Mouse (Mus musculus) midbrain, embryonic 15.5 days (tissue): ENCODE data around the gene Vat1. TPM values are rescaled to one million over a fixed set of nuclear protein-coding genes. Genes with fewer than 3 reads are reported as not detected.

ENCODE experiments used
- ATAC-seq: fragments of 200-750 bp; cut with Nextera tagmentation; replicated peaks from 2 replicates; pipeline ENCODE4 v1.8.0; 2017; ENCODE audit warnings: moderate TSS enrichment
- H3K27ac ChIP-seq: fragments of 300-500 bp; sonication (generic); 2 replicates; pipeline ENCODE4 v1.5.1; 2015; ENCODE audit warnings: mild to moderate bottlenecking, inconsistent platforms
- H3K27me3 ChIP-seq: fragments of 300-500 bp; sonication (generic); replicated peaks from 2 replicates; pipeline ENCODE4 v1.6.1; 2015; ENCODE audit warnings: inconsistent platforms
- H3K36me3 ChIP-seq: fragments of 300-500 bp; sonication (generic); replicated peaks from 2 replicates; pipeline ENCODE4 v1.6.1; 2015; ENCODE audit warnings: inconsistent platforms
- H3K4me1 ChIP-seq: fragments of 300-500 bp; sonication (generic); 2 replicates; pipeline ENCODE4 v1.6.1; 2015; ENCODE audit warnings: inconsistent platforms
- H3K4me2 ChIP-seq: fragments of 300-500 bp; sonication (generic); 2 replicates; pipeline ENCODE4 v1.6.1; 2015; ENCODE audit warnings: inconsistent platforms, mild to moderate bottlenecking, moderate library complexity
- H3K4me3 ChIP-seq: fragments of 300-500 bp; sonication (generic); 2 replicates; pipeline ENCODE4 v1.5.1; 2015; ENCODE audit warnings: mild to moderate bottlenecking, inconsistent platforms
- H3K9ac ChIP-seq: fragments of 300-500 bp; sonication (generic); 2 replicates; pipeline ENCODE4 v1.6.1; 2015; ENCODE audit warnings: mild to moderate bottlenecking, inconsistent platforms
- H3K9me3 ChIP-seq: fragments of 300-500 bp; sonication (generic); 2 replicates; pipeline ENCODE4 v1.6.1; 2016; ENCODE audit warnings: inconsistent platforms
- WGBS: fragments of 180-500 bp; shearing (Covaris S2); methylation state at CpG from one replicate; pipeline ENCODE4 v1.1.7; 2015; ENCODE audit warnings: mixed read lengths; 5-methylcytosine and 5-hydroxymethylcytosine counted together
- polyA plus RNA-seq: library from polyadenylated mRNA; unstranded; fragments of >200 nt; fragmentation: Nextera tagmentation; extraction: Ambion mirVana; gene quantifications from 2 replicates; pipeline ENCODE4 v1.2.1, GENCODE M21; 2015

Vat1 gene
- polyA plus RNA-seq = 128 and 133 TPM in 2 replicates

DNA sequence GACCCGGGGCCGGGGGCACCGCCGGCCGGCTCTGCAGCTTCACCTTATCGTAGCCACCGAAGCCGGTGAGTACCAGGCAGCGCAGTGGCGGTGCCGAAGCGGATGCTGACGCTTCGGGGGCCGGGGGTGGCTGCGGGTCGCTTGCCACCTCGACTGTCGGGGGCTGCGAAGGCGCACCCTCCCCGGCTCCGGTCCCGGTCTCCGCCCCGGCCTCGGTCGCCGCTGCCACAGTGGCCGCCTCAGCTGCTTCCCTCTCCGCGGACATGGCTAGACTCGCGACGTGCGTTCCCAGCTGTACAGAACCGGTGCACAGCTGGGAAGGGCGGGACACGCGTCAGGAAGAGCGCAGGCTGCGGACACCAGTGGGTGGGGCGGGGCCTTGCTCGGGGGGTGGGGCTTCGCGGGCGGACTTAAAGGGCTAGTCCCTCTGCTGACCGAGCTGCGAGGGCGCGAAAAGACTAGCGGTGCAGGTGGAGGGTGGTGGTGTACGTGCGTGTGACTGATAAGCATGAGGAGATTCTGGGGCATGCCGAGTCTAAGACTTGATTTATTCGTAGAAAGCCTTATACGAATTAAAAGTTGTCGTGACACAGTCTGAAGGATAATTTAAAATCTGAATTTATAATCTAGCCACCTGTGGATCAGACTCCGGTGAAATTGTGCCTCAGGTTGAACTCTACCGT lies at the start of gene Vat1:
Gene Vat1, minus strand, starts transcription at position 362 of the 683 bp plus-strand sequence.
- Histone ChIP-seq H3K9me3 (no peaks in the 10 kb centered on the region), H3K4me2 (peak within 1 kb of the TSS; percentile 86), H3K36me3 (peaks cover 16% of the 10 kb centered on the region), H3K4me1 (peaks cover 62% of the 10 kb centered on the region), H3K27me3 (no peaks in the 10 kb centered on the region), H3K9ac (peak within 1 kb of the TSS; percentile 80), H3K27ac (peak within 1 kb of the TSS; percentile 90), H3K4me3 (peak within 1 kb of the TSS; percentile 69)
- ATAC-seq = peak; percentile 76
- WGBS = 2% methylated on average over 60 of the region's 60 CpGs

- no peaks in the 10 kb centered on the region for H3K27me3 ChIP-seq
- no peak for ATAC-seq
- no peak overlapping the region for H3K4me2 ChIP-seq
- no peak overlapping the region for H3K4me3 ChIP-seq
- H3K27ac ChIP-seq = no peak overlapping the region
- H3K36me3 ChIP-seq = no peaks in the 10 kb centered on the region
- H3K9me3 ChIP-seq = no peaks in the 10 kb centered on the region
- WGBS = 94% methylated on average over 7 of the region's 7 CpGs
- H3K9ac ChIP-seq = no peak overlapping the region
- no peaks in the 10 kb centered on the region for H3K4me1 ChIP-seq
Measured at GRCm38 (mm10) chr11:101507090-101507489, 41.1 kb upstream of the Vat1 start.

DNA sequence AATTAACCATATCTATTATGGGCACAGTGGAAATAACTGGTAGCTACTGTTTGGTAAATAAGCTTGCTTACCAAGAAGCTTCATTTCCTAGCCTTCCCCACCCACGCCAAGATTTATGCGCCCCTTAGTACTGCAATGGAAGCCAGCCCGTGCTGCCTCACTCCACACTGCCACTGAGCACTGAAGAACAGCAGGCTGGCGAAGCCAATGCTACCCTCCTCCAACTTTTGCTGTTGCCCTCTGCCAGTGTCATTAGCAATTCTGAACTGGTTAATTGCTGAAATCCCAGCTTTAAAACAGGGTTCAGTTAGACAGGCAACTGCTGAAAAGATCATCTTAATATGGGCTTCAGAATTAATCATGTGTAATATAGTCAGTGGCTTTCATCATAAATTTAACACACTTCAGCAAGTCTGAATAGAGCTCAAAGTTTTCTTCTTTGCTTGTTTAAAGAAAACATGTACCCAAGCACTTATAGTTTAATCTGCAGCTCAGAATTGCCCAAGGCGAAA lies 40.3 kb upstream of the Vat1 start:
- no peaks in the 10 kb centered on the region for H3K9me3 ChIP-seq
- 82% methylated on average over 5 of the region's 5 CpGs for WGBS
- H3K4me1 ChIP-seq = no peaks in the 10 kb centered on the region
- no peak overlapping the region for H3K9ac ChIP-seq
- no peak overlapping the region for H3K27ac ChIP-seq
- no peak overlapping the region for H3K4me2 ChIP-seq
- no peaks in the 10 kb centered on the region for H3K36me3 ChIP-seq
- ATAC-seq = no peak
- H3K4me3 ChIP-seq = no peak overlapping the region
- no peaks in the 10 kb centered on the region for H3K27me3 ChIP-seq

DNA sequence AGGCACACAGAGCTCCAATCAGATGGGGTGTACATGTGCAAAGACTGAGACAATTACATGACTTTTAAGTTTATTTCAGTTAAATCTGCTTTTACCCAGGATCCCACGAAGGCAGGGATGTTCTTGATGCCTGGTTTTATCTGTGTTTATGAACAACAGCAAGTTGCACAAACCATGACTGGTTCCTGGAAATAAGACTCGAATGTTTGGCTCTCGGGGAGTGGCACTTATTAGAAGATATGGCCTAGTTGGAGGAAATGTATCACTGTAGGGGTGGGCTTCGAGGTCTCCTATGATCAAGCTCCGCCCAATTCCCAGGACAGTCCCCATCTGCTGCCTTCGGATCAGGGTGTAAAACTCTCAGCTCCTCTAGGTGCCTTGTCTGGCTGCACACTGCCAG lies 20.1 kb upstream of the Vat1 start:
- peaks cover 7% of the 10 kb centered on the region for H3K4me1 ChIP-seq
- no peaks in the 10 kb centered on the region for H3K36me3 ChIP-seq
- 74% methylated on average over 6 of the region's 6 CpGs for WGBS
- H3K4me3 ChIP-seq = no peak overlapping the region
- H3K27me3 ChIP-seq = no peaks in the 10 kb centered on the region
- no peak overlapping the region for H3K4me2 ChIP-seq
- H3K9me3 ChIP-seq = no peaks in the 10 kb centered on the region
- H3K27ac ChIP-seq = peak overlapping the region; percentile 67
- ATAC-seq = no peak
- no peak overlapping the region for H3K9ac ChIP-seq

GRCm38 (mm10) chr11:101485509-101486028 lies 19.5 kb upstream of the Vat1 start:
- Histone ChIP-seq H3K9me3 (no peaks in the 10 kb centered on the region), H3K36me3 (no peaks in the 10 kb centered on the region), H3K4me2 (no peak overlapping the region), H3K4me1 (peaks cover 7% of the 10 kb centered on the region), H3K9ac (peak overlapping the region; percentile 12; the same call in 1 of the 2 replicates), H3K4me3 (no peak overlapping the region), H3K27me3 (no peaks in the 10 kb centered on the region), H3K27ac (peak overlapping the region; percentile 67)
- no peak for ATAC-seq
- 35% methylated on average over 6 of the region's 6 CpGs for WGBS

GRCm38 (mm10) chr11:101484814-101485213 lies 18.8 kb upstream of the Vat1 start:
- Histone ChIP-seq H3K4me3 (no peak overlapping the region), H3K9ac (no peak overlapping the region), H3K36me3 (no peaks in the 10 kb centered on the region), H3K4me1 (peaks cover 9% of the 10 kb centered on the region), H3K9me3 (no peaks in the 10 kb centered on the region), H3K27me3 (no peaks in the 10 kb centered on the region), H3K27ac (no peak overlapping the region; the same call in 1 of the 2 replicates), H3K4me2 (no peak overlapping the region)
- no peak for ATAC-seq
- 87% methylated on average over 7 of the region's 7 CpGs for WGBS

GRCm38 (mm10) chr11:101484245-101484644 lies 18.2 kb upstream of the Vat1 start:
- no peak overlapping the region for H3K9ac ChIP-seq
- no peaks in the 10 kb centered on the region for H3K9me3 ChIP-seq
- H3K4me2 ChIP-seq = no peak overlapping the region
- H3K27me3 ChIP-seq = no peaks in the 10 kb centered on the region
- peaks cover 15% of the 10 kb centered on the region for H3K4me1 ChIP-seq
- H3K36me3 ChIP-seq = no peaks in the 10 kb centered on the region
- no peak overlapping the region for H3K27ac ChIP-seq
- ATAC-seq = no peak
- no peak overlapping the region for H3K4me3 ChIP-seq
- 66% methylated on average over 6 of the region's 6 CpGs for WGBS

DNA sequence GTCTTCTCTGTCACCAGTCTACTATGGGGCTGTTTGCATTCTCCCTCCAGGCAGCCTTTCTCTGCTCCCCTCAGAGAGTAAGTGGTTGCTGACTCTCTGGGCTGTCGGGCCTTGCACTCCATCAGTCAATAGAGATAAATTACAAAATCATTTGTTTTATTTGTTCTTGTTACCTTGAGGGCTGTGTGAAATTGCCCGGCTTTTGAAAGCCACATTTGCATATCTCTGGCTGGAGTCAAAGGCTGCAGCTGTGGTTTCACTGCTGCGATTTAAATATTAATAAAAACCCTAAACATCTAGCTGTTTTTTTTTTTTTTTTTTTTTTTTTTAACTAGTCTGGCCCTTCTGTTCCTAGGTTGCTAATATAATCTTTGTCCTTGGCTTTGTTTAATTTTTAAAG lies 17.8 kb upstream of the Vat1 start:
- H3K9ac ChIP-seq = no peak overlapping the region
- H3K27ac ChIP-seq = peak overlapping the region; percentile 61
- H3K4me2 ChIP-seq = no peak overlapping the region
- ATAC-seq = no peak
- WGBS = 17% methylated on average over 3 of the region's 3 CpGs
- H3K4me1 ChIP-seq = peaks cover 19% of the 10 kb centered on the region
- no peak overlapping the region for H3K4me3 ChIP-seq
- no peaks in the 10 kb centered on the region for H3K27me3 ChIP-seq
- no peaks in the 10 kb centered on the region for H3K36me3 ChIP-seq
- H3K9me3 ChIP-seq = no peaks in the 10 kb centered on the region

DNA sequence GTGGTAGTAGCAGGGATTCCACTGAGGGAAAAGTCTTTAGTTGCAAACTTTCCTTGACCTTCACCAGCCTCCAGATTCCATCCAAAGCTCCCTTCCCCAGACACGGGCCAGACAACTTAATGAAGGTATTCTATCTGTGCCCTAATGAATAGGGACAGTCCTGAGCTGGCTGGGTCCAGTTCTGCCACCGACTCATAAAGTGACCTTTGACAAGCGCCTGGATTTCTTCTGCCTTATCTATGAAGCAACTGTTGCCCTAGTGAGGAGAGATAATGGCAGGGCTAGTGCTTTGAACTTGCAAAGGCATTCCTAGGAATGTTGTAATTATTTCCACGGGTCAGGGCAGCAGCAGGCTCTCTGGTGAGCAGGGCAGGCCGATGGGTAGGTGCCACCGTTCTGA lies 14.9 kb upstream of the Vat1 start:
- WGBS = 70% methylated on average over 6 of the region's 6 CpGs
- peaks cover 29% of the 10 kb centered on the region for H3K4me1 ChIP-seq
- H3K27me3 ChIP-seq = no peaks in the 10 kb centered on the region
- H3K4me3 ChIP-seq = no peak overlapping the region
- ATAC-seq = no peak
- no peak overlapping the region for H3K27ac ChIP-seq
- no peaks in the 10 kb centered on the region for H3K9me3 ChIP-seq
- no peak overlapping the region for H3K9ac ChIP-seq
- H3K4me2 ChIP-seq = no peak overlapping the region
- H3K36me3 ChIP-seq = no peaks in the 10 kb centered on the region

DNA sequence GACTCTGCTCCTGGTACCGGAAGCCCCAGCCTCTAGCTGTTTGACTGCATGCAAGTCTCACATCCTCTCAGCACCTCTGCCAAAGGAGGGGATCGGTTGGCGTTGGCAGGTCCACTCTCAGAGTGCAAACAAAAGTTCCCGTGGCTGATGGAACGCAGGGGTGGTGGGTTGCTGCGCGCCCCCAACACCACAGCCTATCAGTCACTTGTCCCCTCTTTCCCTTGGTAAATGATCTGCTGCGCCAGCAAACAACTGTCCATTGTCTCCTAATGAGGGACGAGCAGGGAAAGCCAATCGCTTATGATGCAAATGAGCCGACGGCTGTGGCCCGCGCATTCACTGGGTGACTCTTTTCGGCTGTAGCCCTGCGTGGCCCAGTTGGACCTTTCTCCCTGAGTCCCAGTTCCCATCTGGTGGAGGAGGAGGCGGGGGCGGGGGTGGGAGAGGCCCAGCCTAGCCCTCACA lies 13.2 kb upstream of the Vat1 start:
- peak overlapping the region; percentile 40 for H3K27ac ChIP-seq
- no peak overlapping the region for H3K9ac ChIP-seq
- H3K4me1 ChIP-seq = peaks cover 29% of the 10 kb centered on the region
- H3K4me3 ChIP-seq = no peak overlapping the region
- H3K9me3 ChIP-seq = no peaks in the 10 kb centered on the region
- H3K36me3 ChIP-seq = no peaks in the 10 kb centered on the region
- WGBS = 2% methylated on average over 18 of the region's 18 CpGs
- no peak; the same call in 1 of the 2 replicates for ATAC-seq
- no peaks in the 10 kb centered on the region for H3K27me3 ChIP-seq
- H3K4me2 ChIP-seq = peak overlapping the region; percentile 41

- ATAC-seq = peak; percentile 76
- H3K9me3 ChIP-seq = no peaks in the 10 kb centered on the region
- no peak overlapping the region for H3K4me2 ChIP-seq
- H3K4me3 ChIP-seq = no peak overlapping the region
- peaks cover 22% of the 10 kb centered on the region for H3K4me1 ChIP-seq
- H3K36me3 ChIP-seq = no peaks in the 10 kb centered on the region
- H3K27ac ChIP-seq = peak overlapping the region; percentile 82
- WGBS = 18% methylated on average over 10 of the region's 10 CpGs
- H3K9ac ChIP-seq = no peak overlapping the region
- H3K27me3 ChIP-seq = no peaks in the 10 kb centered on the region
Measured at GRCm38 (mm10) chr11:101477552-101478211, 11.7 kb upstream of the Vat1 start.

DNA sequence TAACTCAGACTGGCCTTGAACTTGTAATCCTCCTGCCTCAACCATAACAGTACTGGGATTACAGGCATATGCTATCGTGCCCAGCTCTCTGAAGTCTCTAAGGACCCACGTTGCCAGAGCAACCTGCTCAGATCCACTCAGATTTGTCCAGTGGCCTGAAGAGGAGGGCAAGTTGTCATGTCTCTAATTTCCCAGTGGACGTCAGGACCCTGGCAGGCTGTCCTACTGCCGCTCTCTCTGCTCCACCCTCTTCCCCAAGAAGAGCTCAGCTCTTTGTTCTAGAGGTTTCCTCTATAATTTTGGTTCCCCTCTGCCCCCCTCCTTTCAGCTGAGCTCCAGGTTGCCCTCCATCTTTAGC lies 11.1 kb upstream of the Vat1 start:
- no peak overlapping the region for H3K9ac ChIP-seq
- no peaks in the 10 kb centered on the region for H3K27me3 ChIP-seq
- peak; percentile 78 for ATAC-seq
- no peaks in the 10 kb centered on the region for H3K9me3 ChIP-seq
- H3K27ac ChIP-seq = peak overlapping the region; percentile 82
- 5% methylated on average over 4 of the region's 4 CpGs for WGBS
- H3K4me3 ChIP-seq = no peak overlapping the region
- no peaks in the 10 kb centered on the region for H3K36me3 ChIP-seq
- no peak overlapping the region for H3K4me2 ChIP-seq
- H3K4me1 ChIP-seq = peaks cover 22% of the 10 kb centered on the region
